Mouse (Mus musculus): Measurements from ENCODE around the gene Creb3l2. TPM values are rescaled to one million over a fixed set of nuclear protein-coding genes. Genes with fewer than 3 reads are reported as not detected.

Gene Creb3l2
- polyA plus RNA-seq, 1 experiment, result 6.8 TPM

GRCm38 (mm10) chr6:37457990-37458655 lies 16.2 kb upstream of the Creb3l2 start:
- Histone ChIP-seq H3K36me3 (ENCODE audit: control insufficient read depth, insufficient read depth, low read length) (no peaks in the 10 kb centered on the region), H3K4me3 (ENCODE audit: extremely low read depth, insufficient read depth, insufficient read length) (no peak overlapping the region), H3K27me3 (ENCODE audit: control insufficient read depth, insufficient read depth, low read length) (no peaks in the 10 kb centered on the region), H3K4me1 (ENCODE audit: control insufficient read depth, insufficient read depth, insufficient read length) (no peaks in the 10 kb centered on the region), H3K27ac (ENCODE audit: insufficient read depth, low read length) (no peak overlapping the region)
- TF ChIP-seq CTCF (IDR thresholded peaks at IDR 0.05; ENCODE audit: extremely low read depth, insufficient read depth, insufficient read length, insufficient replicate concordance) (no peak), POLR2A (IDR thresholded peaks at IDR 0.05; ENCODE audit: low read depth, low read length) (no peak)
- no peak for DNase-seq (ENCODE audit: low read depth in 1 of 2, low spot score in 2 of 2)
- WGBS, result 62% methylated on average over 10 of the region's 10 CpGs

GRCm38 (mm10) chr6:37455540-37455939 lies 13.6 kb upstream of the Creb3l2 start:
- no peak overlapping the region for H3K4me3 ChIP-seq (ENCODE audit: extremely low read depth, insufficient read depth, insufficient read length)
- WGBS, result 57% methylated on average over 5 of the region's 5 CpGs

GRCm38 (mm10) chr6:37453047-37453446 lies 11.1 kb upstream of the Creb3l2 start:
- Histone ChIP-seq H3K4me3 (ENCODE audit: extremely low read depth, insufficient read depth, insufficient read length) (no peak overlapping the region), H3K27ac (ENCODE audit: insufficient read depth, low read length) (no peak overlapping the region), H3K27me3 (ENCODE audit: control insufficient read depth, insufficient read depth, low read length) (no peaks in the 10 kb centered on the region), H3K36me3 (ENCODE audit: control insufficient read depth, insufficient read depth, low read length) (no peaks in the 10 kb centered on the region), H3K4me1 (ENCODE audit: control insufficient read depth, insufficient read depth, insufficient read length) (no peaks in the 10 kb centered on the region)
- 81% methylated on average over 4 of the region's 4 CpGs for WGBS
- TF ChIP-seq CTCF (IDR thresholded peaks at IDR 0.05; ENCODE audit: extremely low read depth, insufficient read depth, insufficient read length, insufficient replicate concordance) (no peak), POLR2A (IDR thresholded peaks at IDR 0.05; ENCODE audit: low read depth, low read length) (no peak)
- no peak for DNase-seq (ENCODE audit: low read depth in 1 of 2, low spot score in 2 of 2)

More at GRCm38 (mm10) chr6:37455540-37455939, 13.6 kb upstream of the Creb3l2 start:
- no peak overlapping the region for H3K27ac ChIP-seq (ENCODE audit: insufficient read depth, low read length)
- no peak for TF ChIP-seq CTCF (IDR thresholded peaks at IDR 0.05; ENCODE audit: extremely low read depth, insufficient read depth, insufficient read length, insufficient replicate concordance)
- no peak for TF ChIP-seq POLR2A (IDR thresholded peaks at IDR 0.05; ENCODE audit: low read depth, low read length)
- no peak for DNase-seq (ENCODE audit: low read depth in 1 of 2, low spot score in 2 of 2)
- H3K36me3 ChIP-seq (ENCODE audit: control insufficient read depth, insufficient read depth, low read length), result no peaks in the 10 kb centered on the region
- no peaks in the 10 kb centered on the region for H3K4me1 ChIP-seq (ENCODE audit: control insufficient read depth, insufficient read depth, insufficient read length)
- H3K27me3 ChIP-seq (ENCODE audit: control insufficient read depth, insufficient read depth, low read length), result no peaks in the 10 kb centered on the region

- no peak overlapping the region for H3K4me3 ChIP-seq (ENCODE audit: extremely low read depth, insufficient read depth, insufficient read length)
- TF ChIP-seq POLR2A (IDR thresholded peaks at IDR 0.05; ENCODE audit: low read depth, low read length), result no peak
- TF ChIP-seq CTCF (IDR thresholded peaks at IDR 0.05; ENCODE audit: extremely low read depth, insufficient read depth, insufficient read length, insufficient replicate concordance), result no peak
Observed at GRCm38 (mm10) chr6:37451664-37452063, 9.7 kb upstream of the Creb3l2 start.

GRCm38 (mm10) chr6:37447704-37448466 lies 5.9 kb upstream of the Creb3l2 start:
- Histone ChIP-seq H3K4me1 (ENCODE audit: control insufficient read depth, insufficient read depth, insufficient read length) (no peaks in the 10 kb centered on the region), H3K4me3 (ENCODE audit: extremely low read depth, insufficient read depth, insufficient read length) (no peak overlapping the region), H3K27ac (ENCODE audit: insufficient read depth, low read length) (no peak overlapping the region), H3K36me3 (ENCODE audit: control insufficient read depth, insufficient read depth, low read length) (no peaks in the 10 kb centered on the region), H3K27me3 (ENCODE audit: control insufficient read depth, insufficient read depth, low read length) (no peaks in the 10 kb centered on the region)
- peak; percentile 43 to 65 for DNase-seq (ENCODE audit: low read depth in 1 of 2, low spot score in 2 of 2)
- WGBS, result 28% methylated on average over 10 of the region's 10 CpGs
- TF ChIP-seq POLR2A (IDR thresholded peaks at IDR 0.05; ENCODE audit: low read depth, low read length), result no peak
- TF ChIP-seq CTCF (IDR thresholded peaks at IDR 0.05; ENCODE audit: extremely low read depth, insufficient read depth, insufficient read length, insufficient replicate concordance), result peak; percentile 70; the same call in 1 of the 2 replicates

More at GRCm38 (mm10) chr6:37451664-37452063, 9.7 kb upstream of the Creb3l2 start:
- DNase-seq (ENCODE audit: low read depth in 1 of 2, low spot score in 2 of 2), result no peak
- WGBS, result 29% methylated on average over 4 of the region's 4 CpGs
- Histone ChIP-seq H3K4me1 (ENCODE audit: control insufficient read depth, insufficient read depth, insufficient read length) (no peaks in the 10 kb centered on the region), H3K27ac (ENCODE audit: insufficient read depth, low read length) (no peak overlapping the region), H3K36me3 (ENCODE audit: control insufficient read depth, insufficient read depth, low read length) (no peaks in the 10 kb centered on the region), H3K27me3 (ENCODE audit: control insufficient read depth, insufficient read depth, low read length) (no peaks in the 10 kb centered on the region)

- Histone ChIP-seq H3K4me1 (ENCODE audit: control insufficient read depth, insufficient read depth, insufficient read length) (peaks cover 2% of the 10 kb centered on the region; the same call in 1 of the 2 replicates), H3K27ac (ENCODE audit: insufficient read depth, low read length) (no peak overlapping the region), H3K4me3 (ENCODE audit: extremely low read depth, insufficient read depth, insufficient read length) (no peak overlapping the region; the same call in 1 of the 2 replicates), H3K27me3 (ENCODE audit: control insufficient read depth, insufficient read depth, low read length) (no peaks in the 10 kb centered on the region), H3K36me3 (ENCODE audit: control insufficient read depth, insufficient read depth, low read length) (no peaks in the 10 kb centered on the region)
- 46% methylated on average over 4 of the region's 4 CpGs for WGBS
- no peak for TF ChIP-seq CTCF (IDR thresholded peaks at IDR 0.05; ENCODE audit: extremely low read depth, insufficient read depth, insufficient read length, insufficient replicate concordance)
- no peak for TF ChIP-seq POLR2A (IDR thresholded peaks at IDR 0.05; ENCODE audit: low read depth, low read length)
- DNase-seq (ENCODE audit: low read depth in 1 of 2, low spot score in 2 of 2), result no peak
Observed at GRCm38 (mm10) chr6:37442781-37443180, 835 bp upstream of the Creb3l2 start.
